Mouse (Mus musculus) neural tube, postnatal 0 days (tissue): Measurements from ENCODE around the gene Osgepl1. TPM values are rescaled to one million over a fixed set of nuclear protein-coding genes. Genes with fewer than 3 reads are reported as not detected.

Experiments
- polyA plus RNA-seq: library from polyadenylated mRNA; unstranded; fragments of >200 nt; fragmentation: Nextera tagmentation; extraction: Ambion mirVana; gene quantifications from 2 replicates; pipeline ENCODE4 v1.2.1, GENCODE M21; 2015

Osgepl1 gene
- 22.7 and 23.8 TPM in 2 replicates for polyA plus RNA-seq

DNA sequence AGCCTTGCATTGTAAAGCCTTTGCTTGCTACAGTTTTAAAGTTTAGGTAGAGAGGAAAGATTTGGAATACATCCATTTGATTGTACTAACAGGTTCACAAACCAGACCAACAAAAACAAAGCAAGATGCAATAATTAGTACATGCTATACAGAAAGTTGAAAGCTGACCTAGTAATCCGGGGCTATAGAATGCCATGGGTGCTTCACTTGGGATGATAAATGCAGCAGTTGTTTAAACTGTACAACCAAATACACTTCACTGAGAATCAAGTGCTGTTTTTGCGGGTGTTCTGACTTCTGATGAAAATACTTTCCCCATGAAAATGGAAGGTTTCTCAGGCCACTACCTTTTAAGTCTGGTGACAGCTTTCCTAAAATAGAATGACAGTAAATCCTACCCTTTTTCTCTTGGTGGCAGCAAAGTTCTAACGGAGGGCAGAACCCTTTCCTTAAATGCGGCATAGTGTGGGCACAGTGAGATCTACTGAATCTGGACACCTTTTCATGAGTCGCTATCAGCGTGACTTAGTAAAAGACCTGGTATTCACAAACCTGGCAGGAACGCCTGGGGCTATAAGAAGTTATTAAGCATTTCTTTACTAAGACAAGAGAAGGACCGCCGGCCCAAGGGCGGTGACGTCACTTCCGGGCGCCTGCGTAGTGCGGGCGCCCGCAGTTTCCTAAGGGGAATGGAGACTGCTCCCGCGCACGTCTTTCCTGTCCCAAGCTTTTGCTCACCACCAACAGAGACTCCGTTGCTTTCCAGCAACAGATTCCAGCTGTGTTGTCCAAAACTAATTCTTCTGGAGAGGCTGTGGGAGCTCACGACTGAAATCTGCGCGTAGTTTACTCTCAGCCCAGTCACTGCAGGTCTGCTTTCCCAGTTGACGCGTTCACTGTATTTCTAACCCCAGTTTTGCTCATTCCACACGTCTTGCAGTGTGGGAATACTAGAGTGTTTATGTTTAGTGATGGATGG, at the start of gene Osgepl1:
Gene Osgepl1, plus strand, starts transcription at position 636 of the 979 bp plus-strand sequence.

DNA sequence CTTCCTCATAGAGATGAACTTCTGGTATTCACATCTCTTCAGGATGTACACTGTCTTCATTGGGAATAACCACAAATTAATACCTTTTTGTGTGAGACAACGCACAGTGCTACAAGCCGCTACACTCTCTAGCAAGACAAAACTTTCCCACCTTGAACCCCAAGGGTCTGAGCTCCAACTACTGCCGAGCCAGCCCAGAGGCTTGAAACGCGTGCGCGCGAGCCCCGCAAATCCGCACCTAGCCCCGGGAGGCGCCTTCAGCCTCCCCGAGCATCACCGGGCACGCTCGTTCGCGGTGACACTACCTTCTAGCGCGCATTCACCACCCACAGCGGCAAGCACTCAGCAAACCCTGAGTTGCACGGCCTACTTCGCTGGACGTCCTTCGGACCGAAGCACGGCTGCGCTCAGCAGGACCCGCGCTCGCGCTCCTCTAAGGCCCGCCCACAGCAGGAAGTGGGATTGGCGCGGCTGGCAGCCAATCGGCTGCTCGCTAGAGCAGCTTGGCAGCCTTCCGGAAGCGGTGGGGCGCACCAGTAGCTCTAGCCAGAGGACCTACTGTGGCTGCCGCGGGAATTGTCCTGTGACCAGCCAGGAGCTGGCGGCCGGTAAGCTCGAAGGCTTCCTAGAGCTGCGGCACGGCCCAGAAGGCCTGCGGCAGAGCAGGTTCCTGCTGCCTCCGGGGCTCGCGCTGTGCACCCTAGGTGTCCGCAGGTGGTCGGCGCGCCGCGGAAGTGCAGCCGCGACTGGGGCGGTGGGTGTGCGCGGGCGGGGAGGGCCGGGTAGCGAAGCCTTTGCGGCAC, 16.6 kb upstream of the Osgepl1 start, which contains the start of the genes Pms1, Ormdl1 and Gm28778:
Gene Pms1, minus strand, starts transcription at position 438 of the 803 bp plus-strand sequence.
Gene Ormdl1, plus strand, starts transcription at position 515 of the 803 bp plus-strand sequence.
Gene Gm28778, plus strand, starts transcription at position 531 of the 803 bp plus-strand sequence.

DNA sequence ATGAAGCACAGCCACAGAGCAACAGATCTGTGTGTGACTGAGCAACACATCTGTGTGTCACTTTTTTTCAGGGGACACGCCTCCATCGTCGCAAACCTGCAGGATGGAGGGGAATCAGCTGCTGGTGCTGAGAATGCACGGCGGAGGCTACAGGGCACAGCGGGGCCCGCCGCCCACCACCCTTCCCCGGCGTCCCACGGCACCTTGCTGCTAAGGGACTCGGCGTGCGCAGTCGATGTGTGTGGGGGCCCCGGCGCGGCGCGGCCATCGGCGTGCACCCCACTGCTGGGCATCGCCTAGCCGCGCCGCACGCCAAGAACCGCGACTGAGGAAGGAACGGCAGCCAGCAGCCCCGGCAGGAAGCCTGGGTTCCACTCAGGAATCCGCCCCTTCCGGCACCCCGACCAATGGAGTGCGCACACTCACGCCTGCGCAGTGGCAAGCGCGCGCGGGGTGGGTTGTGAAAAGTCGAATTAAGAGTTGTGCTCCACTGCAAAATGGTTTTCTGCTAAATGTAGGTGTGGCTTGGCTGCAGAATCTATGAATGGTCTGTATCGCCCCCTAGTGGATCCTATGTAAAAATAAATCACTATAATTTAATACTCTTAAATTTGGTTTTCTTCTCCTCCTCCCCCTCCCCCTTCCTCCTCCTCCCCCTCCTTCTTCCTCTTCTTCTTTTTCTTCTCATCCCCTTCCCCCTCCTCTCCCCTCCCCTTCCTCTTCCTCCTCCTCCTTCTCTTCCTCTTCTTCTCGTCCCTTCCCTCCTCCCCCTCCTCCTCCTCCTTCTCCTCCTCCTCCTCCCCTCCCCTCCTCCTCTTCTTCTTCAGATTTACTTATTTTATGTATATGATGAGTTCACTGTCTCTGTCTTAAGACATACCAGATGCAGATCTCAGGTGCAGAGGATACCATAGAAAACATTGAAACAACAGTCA, 39.2 kb downstream of the Osgepl1 start, which contains the start of the genes Asdurf, Gm28551 and Asnsd1:
Gene Asdurf, minus strand, starts transcription at position 293 of the 935 bp plus-strand sequence.
Gene Gm28551, minus strand, starts transcription at position 341 of the 935 bp plus-strand sequence.
Gene Asnsd1, minus strand, starts transcription at position 426 of the 935 bp plus-strand sequence.

Other genes starting within 250 kb of the Osgepl1 start
- gene 1700019A02Rik, start 126.0 kb upstream of the Osgepl1 start, polyA plus RNA-seq: 0.34 TPM in 1 of 2 replicates, not detected in the other
- 8.2 and 9.3 TPM in 2 replicates for gene Pms1, start 16.6 kb upstream of the Osgepl1 start, polyA plus RNA-seq
- 30.4 and 32.2 TPM in 2 replicates for gene Ormdl1, start 16.5 kb upstream of the Osgepl1 start, polyA plus RNA-seq
- gene Gm28778, start 16.5 kb upstream of the Osgepl1 start, polyA plus RNA-seq: not detected in 2 replicates
- gene Asdurf, start 39.0 kb downstream of the Osgepl1 start, polyA plus RNA-seq: 2.9 and 17.1 TPM in 2 replicates
- gene Gm28551, start 39.0 kb downstream of the Osgepl1 start, polyA plus RNA-seq: 1.5 and 2.2 TPM in 2 replicates
- 44.3 and 49.1 TPM in 2 replicates for gene Asnsd1, start 39.1 kb downstream of the Osgepl1 start, polyA plus RNA-seq